Comparison of ENCODE assay signal across 8 mouse cellular contexts in genomic region chr2:128687558-128688120, GRCm38 (mm10). TPM values are rescaled to one million over a fixed set of nuclear protein-coding genes. Genes with fewer than 3 reads are reported as not detected.
DNase-seq lines count a peak whose midpoint lies in the region; ATAC-seq and TF ChIP-seq lines count a peak whose summit lies in the region.

No protein-coding gene starts in this region.

- no peak overlapping the region for H3K27ac ChIP-seq in spleen, adult 2 months (ENCODE audit: insufficient read depth, low read length)
- peak overlapping the region; percentile 86 for H3K27ac ChIP-seq in liver, embryonic 12.5 days

- H3K4me2 ChIP-seq in liver, embryonic 12.5 days = peak overlapping the region; percentile 75

- H3K9ac ChIP-seq in liver, embryonic 12.5 days = peak overlapping the region; percentile 96

- no peaks in the 10 kb centered on the region for H3K27me3 ChIP-seq in spleen, adult 2 months (ENCODE audit: control insufficient read depth, insufficient read depth, low read length)
- H3K27me3 ChIP-seq in liver, embryonic 12.5 days (replicated peaks) = no peaks in the 10 kb centered on the region

- no peak for TF ChIP-seq POLR2A in spleen, adult 2 months (IDR thresholded peaks at IDR 0.05; ENCODE audit: low read depth, low read length)

- H3K4me1 ChIP-seq in spleen, adult 2 months (ENCODE audit: control insufficient read depth, insufficient read depth, insufficient read length) = 0 out of 2 replicates have a peak, but pooled peaks cover 1% of the 10 kb centered on the region
- peaks cover 30% of the 10 kb centered on the region for H3K4me1 ChIP-seq in liver, embryonic 12.5 days

- TF ChIP-seq CTCF in spleen, adult 2 months (IDR thresholded peaks at IDR 0.05; ENCODE audit: extremely low read depth, insufficient read depth, insufficient read length, insufficient replicate concordance) = no peak

- peak overlapping the region; percentile 92 for H3K4me3 ChIP-seq in spleen, adult 2 months (ENCODE audit: extremely low read depth, insufficient read depth, insufficient read length)
- H3K4me3 ChIP-seq in liver, embryonic 12.5 days = peak overlapping the region; percentile 95

- ATAC-seq in cerebellum, adult (ENCODE audit: insufficient number of reproducible peaks, low FRiP score, low TSS enrichment) = peak; percentile 53
- ATAC-seq in liver, embryonic 12.5 days = peak; percentile 34; the same call in 1 of the 2 replicates

- 0 out of 2 replicates have a peak, but pooled peaks cover 1% of the 10 kb centered on the region for H3K36me3 ChIP-seq in spleen, adult 2 months (ENCODE audit: control insufficient read depth, insufficient read depth, low read length)
- H3K36me3 ChIP-seq in liver, embryonic 12.5 days = peaks cover 26% of the 10 kb centered on the region

- WGBS in spleen, adult 2 months = 55% methylated on average over 10 of the region's 10 CpGs
- 48% methylated on average over 10 of the region's 10 CpGs for WGBS in liver, embryonic 12.5 days (ENCODE audit: insufficient replicate concordance)

- DNase-seq in cerebellum, postnatal 36 days = no peak
- DNase-seq in spleen, adult 2 months (ENCODE audit: low read depth in 1 of 2, low spot score in 2 of 2) = no peak
- no peak for DNase-seq in spleen, postnatal 10 days (ENCODE audit: low spot score in 2 of 2)
- no peak for DNase-seq in ovary, adult 18-20 months (ENCODE audit: low spot score)
- DNase-seq in frontal cortex, postnatal 25 days (ENCODE audit: low spot score in 2 of 2) = no peak
- no peak for DNase-seq in retina, postnatal 1 day

- no peaks in the 10 kb centered on the region for H3K9me3 ChIP-seq in liver, embryonic 12.5 days (replicated peaks)

RNA-seq across cellular contexts. Expression of gene Anapc1, which starts 0.4 kb away (rescaled TPM):
- 33.2 and 36.3 TPM in 2 replicates for polyA plus RNA-seq in spleen, adult 2 months (2012; rRNA removed)
- 53.1 and 53.7 TPM in 2 replicates for polyA plus RNA-seq in liver, embryonic 12.5 days (2016; fragmentation: Nextera tagmentation; extraction: Ambion mirVana)

RNA-seq across cellular contexts. Expression of gene Mertk, which starts 11.1 kb away (rescaled TPM):
- 6.9 and 9.2 TPM in 2 replicates for polyA plus RNA-seq in spleen, adult 2 months (2012; rRNA removed)
- polyA plus RNA-seq in liver, embryonic 12.5 days (2016; fragmentation: Nextera tagmentation; extraction: Ambion mirVana) = 3.6 TPM in 2 replicates
